Mouse (Mus musculus) regulatory T cell (primary cell): ENCODE results near the gene Piga.

ENCODE experiments used
- in situ Hi-C: fragments of 300-600 bp; cut with MboI, MseI; formaldehyde crosslinking; loops from one replicate; pipeline ENCODE4 v1.15.1; 2025; ENCODE audit warnings: high pct_unique_total_duplicates

Gene Piga

GRCm38 (mm10) chrX:164431541-164431940 is 12.0 kb downstream of the Piga start:
- in situ Hi-C loops = no loop called here

DNA sequence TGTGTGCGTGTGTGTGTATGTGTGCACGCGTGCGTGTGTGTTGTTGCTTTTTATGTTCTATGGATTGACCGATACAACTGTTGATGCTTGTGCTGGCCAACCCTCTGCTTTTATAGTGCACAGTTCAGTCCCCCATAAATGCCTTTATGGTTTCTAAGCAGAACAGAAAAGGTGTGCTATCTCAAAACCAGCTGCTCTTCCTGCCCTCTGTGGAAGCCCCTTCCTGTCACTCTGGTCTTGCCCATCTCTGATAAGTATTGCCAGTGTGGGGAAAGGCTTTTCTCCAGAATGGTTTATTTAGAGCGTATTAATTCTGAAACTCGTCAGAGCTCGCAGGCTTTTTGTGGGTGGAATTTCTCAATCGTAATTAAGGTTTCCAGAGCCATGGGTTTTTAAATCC is 13.1 kb downstream of the Piga start:
- in situ Hi-C loops = no loop called here

DNA sequence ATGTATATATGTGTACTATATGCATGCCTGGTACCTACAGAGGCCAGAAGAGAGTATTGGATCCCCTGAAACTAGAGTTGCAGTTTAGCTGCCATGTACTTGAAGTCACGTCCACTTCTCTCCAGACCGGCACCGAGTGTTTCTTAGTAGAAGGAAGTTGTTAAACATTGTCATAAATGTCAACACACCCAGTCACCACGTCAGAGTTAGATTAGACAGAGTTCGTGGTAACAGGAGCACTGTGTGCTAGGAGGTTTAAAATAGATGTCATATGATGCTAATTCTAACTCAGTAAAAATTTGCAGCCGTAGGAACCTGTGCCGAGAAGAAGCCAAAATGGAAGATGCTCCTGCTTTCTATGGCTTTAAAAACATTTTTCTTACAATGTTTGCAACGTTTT is 17.1 kb downstream of the Piga start, which contains the start of gene Asb11:
TSS of gene Asb11 (plus strand) at position 286 of the 400 bp plus-strand sequence.
- in situ Hi-C loops = no loop called here

GRCm38 (mm10) chrX:164439462-164439861 is 19.9 kb downstream of the Piga start:
- in situ Hi-C loops = no loop called here

- in situ Hi-C loops = no loop called here
Observed at GRCm38 (mm10) chrX:164440140-164440539, 20.6 kb downstream of the Piga start.

DNA sequence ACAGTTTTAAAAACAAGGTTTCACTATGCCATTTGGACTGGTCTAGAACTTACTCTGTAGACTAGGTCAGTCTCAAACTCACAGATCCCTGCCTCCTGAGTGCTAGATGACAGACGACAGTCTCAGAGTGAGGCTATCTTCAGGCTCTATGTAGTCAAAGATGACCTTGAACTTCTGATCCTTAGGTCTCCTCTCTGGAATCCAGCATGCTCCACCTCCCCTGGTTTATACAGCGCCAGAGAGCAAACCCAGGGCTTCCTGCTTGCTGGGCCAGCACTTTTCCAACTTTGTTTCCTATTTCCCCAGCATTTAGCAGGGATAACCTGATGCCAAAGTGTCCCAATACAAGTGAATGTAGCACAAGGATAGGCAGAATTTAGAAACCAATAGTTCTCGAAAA is 21.1 kb downstream of the Piga start:
- in situ Hi-C loops = no loop called here

DNA sequence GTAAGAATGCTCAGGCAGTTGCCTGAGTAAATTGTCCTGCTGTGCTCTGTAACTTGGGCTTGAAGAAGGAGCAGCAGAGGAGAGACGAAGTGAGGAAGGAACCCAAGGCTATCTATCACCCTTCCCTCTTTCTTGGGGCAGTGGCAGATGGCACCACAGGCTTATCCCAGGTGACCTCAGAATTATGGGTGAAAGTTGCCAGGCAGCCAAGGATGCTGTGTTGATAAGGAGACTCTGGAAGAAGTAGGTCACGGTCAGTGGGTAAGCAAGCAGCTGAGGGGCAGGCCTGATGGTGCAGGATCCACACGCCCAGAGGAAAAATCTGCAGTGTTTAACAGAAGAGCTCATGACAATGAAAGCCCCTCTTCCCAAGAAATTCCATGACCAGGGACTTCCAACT is 21.7 kb downstream of the Piga start:
- in situ Hi-C loops = no loop called here

GRCm38 (mm10) chrX:164445601-164446000 is 26.0 kb downstream of the Piga start:
- in situ Hi-C loops = loop anchor here (5.0 kb wide), 1 partner anchor 258 kb away; no protein-coding TSS in a partner anchor

- in situ Hi-C loops = loop anchor here (5.0 kb wide), 1 partner anchor 259 kb away; no protein-coding TSS in a partner anchor
Observed at GRCm38 (mm10) chrX:164446106-164446551, 26.5 kb downstream of the Piga start.

- in situ Hi-C loops = loop anchor here (5.0 kb wide), 1 partner anchor 260 kb away; no protein-coding TSS in a partner anchor
Observed at GRCm38 (mm10) chrX:164446835-164447681, 27.5 kb downstream of the Piga start.

DNA sequence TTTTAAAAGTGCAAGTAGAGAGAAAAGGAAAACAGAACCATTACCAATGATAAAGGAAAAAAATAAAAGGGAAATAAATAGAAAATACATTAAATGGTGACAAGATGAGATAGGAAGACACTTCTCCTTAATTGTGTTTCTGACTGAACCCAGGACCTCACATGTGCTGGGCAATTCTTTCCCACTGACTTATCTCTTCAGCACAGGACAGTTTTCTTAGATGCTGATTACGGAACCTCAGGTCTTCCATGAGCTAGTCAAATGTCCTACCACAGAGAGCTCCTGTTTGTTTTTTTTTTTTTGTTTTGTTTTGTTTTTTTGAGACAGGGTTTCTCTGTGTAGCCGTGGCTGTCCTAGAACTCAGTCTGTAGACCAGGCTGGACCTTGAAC is 28.1 kb downstream of the Piga start:
- in situ Hi-C loops = loop anchor here (5.0 kb wide), 1 partner anchor 260 kb away; no protein-coding TSS in a partner anchor

DNA sequence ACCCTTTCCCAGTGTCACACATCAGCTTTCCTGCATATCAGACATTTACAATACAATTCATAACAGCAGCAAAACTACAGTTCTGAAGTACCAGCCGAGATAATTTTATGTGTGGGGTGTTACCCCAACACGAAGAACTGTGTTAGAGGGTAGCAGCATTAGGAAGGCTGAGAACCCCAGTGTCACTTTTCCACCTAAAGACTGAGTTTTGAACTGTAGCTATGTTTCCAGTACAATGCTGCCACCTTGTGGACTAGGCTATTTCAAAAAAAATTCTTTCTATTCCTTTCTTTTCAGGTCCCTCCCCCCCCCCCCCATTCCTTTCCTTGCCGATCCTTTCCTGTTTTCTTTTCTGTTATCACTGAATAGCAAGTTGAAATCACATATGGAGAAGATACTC is 29.6 kb downstream of the Piga start:
- in situ Hi-C loops = loop anchor here (5.0 kb wide), 1 partner anchor 262 kb away; no protein-coding TSS in a partner anchor

- in situ Hi-C loops = no loop called here
Observed at GRCm38 (mm10) chrX:164459205-164459878, 39.8 kb downstream of the Piga start.
